Mouse (Mus musculus): ENCODE results near the gene Fam171b. TPM values are rescaled to one million over a fixed set of nuclear protein-coding genes. Genes with fewer than 3 reads are reported as not detected.

Gene Fam171b
- total RNA-seq (2021): 1 to 10 TPM; 3.9 to 5.5 TPM
- long read RNA-seq, experiment 1, full-length matches to known transcripts: 1 of 1 reads
- long read RNA-seq, experiment 1, partial matches to known transcripts: 0 of 1 reads
- long read RNA-seq, experiment 1, other reads (novel, unspliced or antisense): 0 of 1 reads
- long read RNA-seq, experiment 2, full-length matches to known transcripts: 2 of 3 reads
- long read RNA-seq, experiment 2, partial matches to known transcripts: 0 of 3 reads
- long read RNA-seq, experiment 2, other reads (novel, unspliced or antisense): 1 of 3 reads

DNA sequence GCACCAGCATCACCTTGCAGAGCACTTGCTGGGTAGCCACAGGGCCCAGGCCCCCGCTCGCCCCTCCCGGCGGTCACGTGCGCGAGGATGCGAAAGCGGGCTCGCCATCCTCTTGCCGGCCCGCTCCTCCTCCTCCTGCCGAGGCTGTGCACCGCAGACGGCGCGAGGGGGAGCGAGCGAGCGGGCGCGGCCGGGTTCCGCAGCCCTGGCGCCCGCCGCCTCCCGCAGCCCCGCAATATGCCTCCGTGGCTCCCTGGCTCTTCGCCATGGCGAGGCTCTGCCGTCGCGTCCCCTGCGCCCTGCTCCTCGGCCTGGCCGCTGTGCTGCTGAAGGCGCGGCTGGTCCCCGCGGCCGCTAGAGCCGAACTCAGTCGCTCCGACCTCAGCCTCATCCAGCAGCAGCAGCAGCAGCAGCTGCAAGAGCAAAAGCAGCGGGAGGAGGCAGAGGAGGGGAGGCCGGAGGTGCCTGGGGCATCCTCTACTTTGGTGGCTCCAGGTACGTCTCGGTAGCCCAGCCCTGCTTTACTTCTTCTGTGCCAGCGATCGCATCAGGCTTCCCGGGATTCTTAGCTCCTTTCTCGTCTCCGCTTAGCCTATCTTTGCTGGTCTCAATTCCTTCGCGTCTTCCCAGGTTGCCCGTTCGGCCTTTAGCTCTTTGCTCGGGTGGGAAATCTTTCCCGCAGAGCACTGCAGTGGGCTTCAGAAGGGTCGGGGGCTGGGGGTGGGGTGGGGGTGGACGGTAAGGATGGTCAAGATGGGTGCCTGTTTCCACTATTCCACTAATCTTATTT is at the start of gene Fam171b:
Gene Fam171b (plus strand): TSS at position 154 of the 790 bp plus-strand sequence.
- peak; percentile 76 for DNase-seq

DNA sequence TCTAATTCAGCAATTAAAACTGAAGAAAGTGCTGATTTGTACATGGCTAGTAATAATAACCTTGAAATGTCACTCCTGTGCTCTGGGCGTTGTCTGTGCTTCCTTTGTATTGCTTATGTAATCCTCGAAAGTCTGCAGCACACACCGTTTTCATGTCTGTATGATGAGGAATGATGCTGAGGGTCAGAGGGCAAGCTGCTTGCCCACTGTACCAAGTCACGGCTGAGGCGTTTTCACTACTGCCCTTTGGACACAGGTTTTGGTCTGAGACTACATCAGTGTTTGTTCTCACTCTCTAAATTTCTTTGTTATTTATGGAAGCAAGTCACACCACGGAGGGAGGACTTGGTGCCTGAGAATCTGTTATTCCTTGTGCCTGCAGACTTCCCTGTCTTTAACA is 46.4 kb upstream of the Fam171b start:
- no peak for DNase-seq

DNA sequence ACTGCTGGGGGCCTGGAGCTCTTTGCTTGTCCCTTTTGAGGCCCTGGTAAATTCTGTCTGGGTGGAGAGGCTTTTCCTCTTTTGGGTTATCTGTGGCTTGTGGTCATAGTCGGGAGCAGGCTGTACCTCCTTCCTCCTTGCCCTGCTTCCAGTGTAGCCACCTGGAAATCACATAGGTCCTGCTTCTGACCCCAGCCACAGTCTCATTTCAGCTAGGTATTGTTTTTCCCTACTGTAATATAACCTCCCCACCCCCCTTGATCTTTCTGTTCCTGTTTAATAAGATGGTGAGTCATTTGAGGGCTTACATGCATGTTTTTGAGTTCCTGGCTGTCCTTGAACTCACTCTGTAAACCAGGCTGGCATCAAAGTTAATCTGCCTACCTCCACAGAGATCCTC is 45.6 kb upstream of the Fam171b start:
- no peak for DNase-seq

DNA sequence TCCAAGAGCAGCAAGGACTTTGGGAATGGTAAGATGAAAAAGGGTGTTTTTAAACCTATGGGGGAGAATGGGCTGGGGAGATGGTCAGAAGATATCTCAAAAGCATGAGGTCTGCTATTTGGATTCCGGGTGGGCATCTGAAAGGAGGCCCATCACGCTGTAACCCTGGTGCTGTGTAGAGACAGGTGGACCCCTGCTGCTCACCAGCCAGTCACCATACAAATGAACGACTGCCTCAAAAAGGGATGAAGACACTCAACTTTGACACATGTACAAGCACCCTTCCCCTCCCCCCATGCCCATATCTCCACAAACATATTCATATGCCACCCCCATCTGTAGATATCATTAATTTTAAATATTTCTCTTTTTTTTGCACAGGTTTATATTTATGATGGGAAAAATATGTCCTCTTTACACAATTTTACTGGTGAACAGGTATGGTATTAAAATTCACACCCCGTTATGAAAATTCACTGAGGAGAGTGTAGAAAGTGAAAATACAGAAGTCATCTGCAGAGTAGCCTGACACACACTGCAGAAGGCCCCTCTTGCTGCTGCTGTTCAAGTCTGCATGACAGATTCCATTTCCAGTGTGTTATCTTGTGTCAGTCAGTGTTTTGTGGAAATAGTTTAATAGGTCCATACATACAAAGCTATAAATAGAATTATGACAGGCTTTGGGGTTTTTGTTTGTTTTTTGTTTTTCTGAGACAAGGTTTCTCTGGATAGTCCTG is 44.0 kb upstream of the Fam171b start:
- no peak for DNase-seq

DNA sequence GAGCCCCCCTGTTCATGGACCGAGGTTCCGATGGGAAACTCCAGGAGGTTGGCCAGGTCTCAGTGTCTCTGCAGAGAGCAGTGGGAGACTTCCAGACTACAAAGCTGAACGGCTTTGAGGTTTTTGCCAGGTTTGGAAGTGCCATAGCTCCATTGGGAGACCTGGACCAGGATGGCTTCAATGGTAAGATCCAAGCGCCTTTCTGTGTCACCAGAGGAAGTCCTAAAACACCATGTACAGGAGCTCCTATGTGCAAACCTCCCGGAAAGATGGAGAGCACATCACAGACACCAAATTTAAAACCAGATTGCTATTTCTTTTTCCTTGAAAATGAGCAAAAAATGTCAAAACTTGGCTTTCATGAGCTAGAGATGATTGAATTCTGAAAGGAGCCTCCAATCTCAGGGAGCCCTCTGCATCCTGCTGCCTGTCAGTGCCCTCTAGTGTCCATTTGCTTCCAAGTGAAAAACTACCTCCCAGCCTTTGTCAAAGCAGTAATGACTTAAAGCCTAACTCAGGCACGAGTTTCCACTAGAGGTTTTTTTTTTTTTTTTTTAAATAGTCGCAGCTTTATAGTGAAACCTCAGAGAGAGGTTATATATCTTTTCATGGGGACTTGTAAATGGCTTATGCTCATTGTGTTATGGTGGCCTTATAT is 41.2 kb upstream of the Fam171b start:
- peak; percentile 34 for DNase-seq

DNA sequence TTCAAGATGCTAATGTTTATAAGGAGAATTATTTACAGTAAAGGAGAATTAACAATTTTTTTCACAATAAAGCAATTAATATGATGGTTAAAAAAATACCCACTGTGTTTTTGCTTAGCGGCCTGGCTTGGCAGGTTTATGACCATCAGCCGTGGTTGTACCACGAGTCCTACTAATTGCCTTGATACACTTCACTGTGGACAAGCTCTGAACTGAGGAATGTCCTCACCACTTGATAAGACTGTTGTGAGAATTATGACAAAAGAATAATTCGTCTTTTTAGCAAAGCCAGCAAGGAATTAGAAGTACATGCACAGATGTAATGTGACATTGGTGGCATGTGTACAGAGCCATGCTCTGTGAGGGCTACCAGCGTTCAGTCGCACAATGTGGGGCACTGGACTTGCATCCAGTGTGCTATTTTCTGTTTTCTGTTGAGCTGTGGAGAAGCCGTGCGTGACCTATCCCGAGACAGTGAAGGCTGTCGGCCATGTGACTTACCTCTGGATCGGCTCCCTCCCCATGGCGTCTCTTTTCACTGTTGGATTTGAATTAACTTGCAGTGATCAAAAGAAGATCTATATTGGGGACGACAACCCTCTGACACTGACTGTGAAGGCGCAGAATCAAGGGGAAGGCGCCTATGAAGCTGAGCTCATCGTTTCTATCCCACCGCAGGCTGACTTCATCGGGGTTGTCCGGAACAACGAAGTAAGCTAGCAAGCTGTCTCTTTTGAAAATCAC is 20.9 kb upstream of the Fam171b start:
- no peak for DNase-seq

DNA sequence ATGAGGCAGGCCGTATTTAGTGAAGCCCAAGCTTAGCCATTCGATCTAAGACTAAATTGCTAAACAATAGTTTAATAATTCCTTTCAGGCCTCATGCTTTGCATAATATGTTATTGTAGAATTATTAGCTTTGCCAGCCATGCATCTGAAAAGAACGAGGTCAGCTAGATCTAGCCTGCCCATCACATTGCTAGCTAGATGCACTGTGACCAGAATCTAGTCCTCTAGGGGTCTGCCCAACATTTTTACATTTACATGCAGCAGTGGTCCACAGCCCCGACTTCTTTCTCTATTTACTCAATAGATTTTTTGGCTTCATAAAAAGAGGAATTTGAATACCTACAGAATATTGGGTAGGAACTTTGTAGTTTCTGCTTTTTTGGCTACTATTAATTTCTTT is 20.3 kb upstream of the Fam171b start:
- no peak for DNase-seq

DNA sequence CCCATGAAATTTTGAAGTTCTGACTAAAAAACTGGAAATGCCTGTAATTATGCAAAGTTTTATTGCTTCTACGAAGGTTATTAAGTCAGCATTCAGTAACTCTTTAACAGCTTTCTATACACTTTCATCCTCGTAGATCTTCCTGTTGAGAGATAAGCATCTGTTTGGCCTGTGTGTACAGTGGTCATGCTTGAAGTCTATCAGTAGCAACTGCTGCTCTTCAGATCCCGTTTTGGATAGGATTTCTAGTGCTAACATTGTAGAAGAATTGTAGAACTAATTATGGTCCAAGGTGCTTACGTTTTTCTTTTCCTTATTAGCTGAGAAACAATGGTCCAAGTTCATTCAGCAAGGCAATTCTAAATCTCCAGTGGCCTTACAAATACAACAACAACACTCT is 16.7 kb upstream of the Fam171b start:
- no peak for DNase-seq

DNA sequence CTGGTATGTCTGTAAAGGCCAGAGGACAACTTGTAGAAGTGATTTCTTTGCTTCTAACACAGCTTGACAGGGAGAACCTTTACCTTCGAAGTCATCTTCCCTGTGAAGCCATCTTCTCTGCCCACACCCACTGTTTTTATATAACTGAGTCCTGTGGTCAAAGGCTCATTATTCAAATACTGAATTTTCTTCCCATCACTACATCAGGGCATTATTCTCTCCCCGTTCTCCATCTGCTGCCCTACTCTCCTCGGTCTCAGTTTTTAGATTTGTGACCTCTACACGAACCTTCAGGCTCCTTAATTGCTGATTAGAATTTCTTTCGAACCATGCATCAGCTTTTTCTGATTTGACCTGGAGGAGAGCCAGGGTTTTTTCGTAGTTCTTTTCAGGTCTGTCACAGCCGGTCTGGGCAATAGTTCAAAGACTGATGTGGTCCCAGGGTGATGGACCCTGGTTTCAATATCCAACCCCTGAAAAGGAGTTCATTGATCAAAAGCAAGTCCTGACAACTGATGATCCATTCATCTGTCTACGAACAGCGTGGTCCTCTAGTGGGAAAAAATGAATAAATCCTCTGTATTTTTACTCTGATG is 14.4 kb upstream of the Fam171b start:
- no peak for DNase-seq

DNA sequence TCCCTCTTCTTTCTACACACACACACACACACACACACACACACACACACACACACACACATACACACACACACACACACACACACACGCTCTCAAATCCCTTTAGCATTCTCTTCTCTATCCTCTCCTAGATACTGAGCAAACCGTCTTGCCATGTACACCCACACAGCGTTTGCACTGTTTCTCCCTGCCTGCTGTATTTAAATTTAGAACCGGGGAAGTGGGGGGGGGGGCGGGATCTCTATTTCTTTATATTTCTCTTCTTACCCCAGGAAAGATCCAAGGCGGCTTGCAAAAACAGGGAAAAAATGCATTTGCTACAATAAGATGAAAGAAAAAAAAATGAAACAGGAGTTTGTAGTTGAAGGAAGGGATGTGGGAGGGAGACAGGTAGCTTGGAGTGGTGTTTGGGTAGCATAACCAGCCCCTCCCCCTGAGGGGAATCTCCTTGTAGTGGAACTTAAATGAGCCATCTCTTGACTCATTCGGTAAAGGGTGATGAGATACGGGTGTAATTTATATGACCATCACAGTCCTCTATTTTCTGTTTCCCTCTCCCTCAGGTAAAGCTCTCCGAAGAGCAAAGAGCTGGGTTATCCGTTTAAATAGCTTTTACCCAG is 947 bp downstream of the Fam171b start:
- no peak for DNase-seq

DNA sequence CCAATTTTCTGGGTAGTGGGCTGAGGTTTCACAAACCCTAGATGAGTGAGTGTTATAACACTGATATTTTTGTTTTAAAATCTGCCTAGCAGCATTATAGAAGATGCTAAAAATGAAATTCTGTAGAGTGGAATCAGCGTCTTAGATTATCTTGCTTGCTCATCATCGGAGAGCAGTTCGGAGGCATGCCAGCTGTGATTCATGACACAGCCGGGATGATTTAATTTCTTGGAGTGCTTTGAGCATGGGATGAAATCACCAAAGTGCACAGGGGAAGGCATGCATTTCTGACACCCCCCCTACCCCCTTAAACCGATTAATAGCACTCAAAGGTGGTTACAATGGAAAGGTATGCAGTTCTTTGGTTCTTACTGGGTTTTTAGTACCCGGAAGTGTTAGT is 1.6 kb downstream of the Fam171b start:
- DNase-seq: peak; percentile 46

DNA sequence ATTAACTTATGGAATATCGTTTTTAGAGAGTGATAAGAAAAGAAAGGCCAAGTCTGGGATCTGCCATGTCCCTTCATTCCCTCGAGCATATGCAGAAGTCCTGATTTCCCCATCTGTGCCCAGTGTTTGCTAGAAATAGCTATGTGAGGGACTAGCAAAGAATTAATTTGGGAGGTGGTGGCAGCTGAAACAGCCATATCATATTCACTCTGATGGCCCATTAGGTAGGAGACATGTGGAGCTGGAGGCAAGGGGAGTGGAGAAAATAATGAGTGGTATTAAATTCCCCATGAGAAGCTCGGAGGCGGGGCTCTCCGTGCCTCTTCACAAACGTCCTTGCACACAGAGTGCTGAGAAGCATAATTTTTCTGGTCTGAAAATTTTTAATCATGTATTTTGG is 3.7 kb downstream of the Fam171b start:
- DNase-seq: no peak

DNA sequence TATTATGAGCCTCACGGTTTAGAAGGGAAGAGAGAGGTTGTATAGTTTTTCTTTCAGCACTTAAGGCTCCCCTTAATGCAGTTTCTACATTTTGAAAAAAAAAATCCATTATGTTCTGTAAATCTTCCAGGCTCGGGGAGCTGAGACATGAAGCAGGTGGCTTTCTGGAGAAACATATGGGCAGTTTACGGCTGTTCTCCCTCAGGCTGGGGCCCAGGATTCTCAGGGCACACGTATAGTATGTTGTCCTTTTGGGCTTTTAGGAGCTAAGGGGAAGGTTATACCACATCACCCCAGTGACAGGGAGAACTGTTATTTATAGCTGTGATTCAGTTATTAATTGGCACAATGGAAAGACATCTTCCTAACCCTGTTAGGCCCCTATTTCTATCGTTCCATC is 12.7 kb downstream of the Fam171b start:
- DNase-seq: no peak

DNA sequence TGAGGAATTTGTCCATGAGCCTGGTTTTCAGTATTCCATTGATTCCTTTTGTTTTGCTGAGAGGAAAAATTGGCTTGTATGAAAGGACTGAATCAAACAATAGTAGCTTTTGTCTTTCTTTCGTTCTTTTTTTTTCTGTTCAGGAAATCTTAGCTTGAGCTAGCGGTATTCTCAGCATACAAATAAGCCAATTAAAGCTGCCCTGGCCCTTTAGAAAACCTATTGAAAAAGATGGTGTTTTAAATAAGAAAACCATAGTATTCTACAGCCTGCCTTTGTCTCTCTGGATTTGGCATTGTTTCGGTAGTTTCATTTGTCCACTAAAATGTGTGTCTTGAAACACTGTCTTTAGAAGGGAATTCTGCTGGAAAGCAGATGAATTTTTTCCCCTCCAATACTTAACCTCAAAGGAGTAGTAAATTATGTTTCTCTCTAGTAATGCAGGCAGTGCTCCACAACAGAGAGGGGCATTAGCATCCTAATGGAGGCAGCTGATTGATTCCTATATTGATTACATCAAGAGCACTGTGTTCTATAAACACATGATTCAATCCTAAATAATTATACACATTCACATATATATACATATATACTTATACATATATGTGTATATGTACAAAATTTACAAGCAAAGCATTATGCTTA is 16.6 kb downstream of the Fam171b start:
- DNase-seq: no peak

DNA sequence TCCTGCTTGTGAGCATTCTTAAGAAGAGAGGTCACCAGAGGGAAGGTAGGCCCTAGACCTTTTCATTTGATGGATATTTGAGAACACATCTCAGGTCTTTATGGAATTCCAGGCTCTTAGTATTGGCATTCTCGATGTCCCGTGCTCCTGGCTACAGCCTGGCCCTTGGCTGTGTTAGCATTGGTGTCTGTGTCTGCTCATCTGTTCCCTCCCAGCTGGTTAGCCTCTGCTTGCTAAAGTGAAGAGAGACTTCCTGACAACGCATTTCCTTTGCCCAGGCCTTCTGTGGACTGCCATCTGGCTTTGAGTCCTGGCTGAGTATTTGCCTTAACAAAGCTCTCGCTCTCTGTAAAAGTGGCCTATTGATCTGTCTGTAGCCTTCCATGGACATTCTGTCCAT is 20.5 kb downstream of the Fam171b start:
- no peak for DNase-seq

DNA sequence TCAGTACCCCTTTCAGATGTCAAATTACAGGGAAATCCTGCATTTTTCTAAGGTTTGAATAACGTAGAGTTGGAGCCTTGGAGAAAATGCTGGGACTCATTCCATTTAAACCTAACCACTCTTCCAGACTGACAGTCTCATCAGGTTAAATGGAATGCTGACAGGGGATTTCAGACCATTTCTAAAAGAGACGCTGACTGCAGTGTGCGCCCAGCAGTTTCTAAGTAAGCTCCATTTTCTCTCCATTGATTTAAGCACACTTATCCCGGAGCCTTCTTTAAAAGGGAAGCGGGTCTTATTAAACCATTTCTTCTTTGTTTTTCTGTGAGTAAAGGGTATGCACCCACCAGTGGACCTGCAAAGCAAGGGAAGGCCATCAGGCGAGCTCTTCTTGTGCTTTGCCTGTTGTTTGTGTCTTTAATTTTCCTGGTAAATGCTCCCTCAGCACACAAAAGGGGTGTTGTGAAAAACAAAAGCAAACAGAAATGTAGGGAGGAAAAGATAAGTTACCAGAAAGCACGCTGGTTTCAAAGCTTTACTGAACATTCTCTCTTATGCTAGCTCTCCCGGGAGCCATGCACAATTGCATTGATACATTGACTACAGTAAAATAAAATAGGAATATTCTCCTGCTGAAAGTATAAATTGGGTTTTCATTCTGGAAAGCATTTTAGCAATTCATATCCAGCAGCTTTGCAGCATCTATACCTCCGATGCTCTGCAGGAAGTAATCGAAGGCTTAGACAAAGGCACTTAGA is 23.1 kb downstream of the Fam171b start:
- DNase-seq: no peak

DNA sequence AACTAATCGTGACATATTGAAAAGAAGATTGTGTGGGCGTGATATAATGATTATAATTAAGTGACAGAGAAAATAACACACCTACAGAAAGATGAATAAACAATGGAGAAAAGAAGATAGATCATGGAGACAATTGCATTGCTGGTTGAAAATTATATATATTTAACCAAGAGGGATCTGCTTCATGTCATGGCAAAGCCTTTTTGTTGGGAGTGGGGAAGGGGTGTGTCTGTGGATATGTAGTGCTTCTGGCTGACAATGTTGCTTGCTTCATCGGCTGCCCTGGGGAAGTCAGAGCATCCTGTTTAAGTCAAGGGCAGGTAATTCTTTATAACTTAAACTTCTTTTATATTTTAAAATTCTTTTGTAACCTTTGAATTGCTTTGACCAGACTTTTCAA is 36.1 kb downstream of the Fam171b start:
- DNase-seq: no peak

DNA sequence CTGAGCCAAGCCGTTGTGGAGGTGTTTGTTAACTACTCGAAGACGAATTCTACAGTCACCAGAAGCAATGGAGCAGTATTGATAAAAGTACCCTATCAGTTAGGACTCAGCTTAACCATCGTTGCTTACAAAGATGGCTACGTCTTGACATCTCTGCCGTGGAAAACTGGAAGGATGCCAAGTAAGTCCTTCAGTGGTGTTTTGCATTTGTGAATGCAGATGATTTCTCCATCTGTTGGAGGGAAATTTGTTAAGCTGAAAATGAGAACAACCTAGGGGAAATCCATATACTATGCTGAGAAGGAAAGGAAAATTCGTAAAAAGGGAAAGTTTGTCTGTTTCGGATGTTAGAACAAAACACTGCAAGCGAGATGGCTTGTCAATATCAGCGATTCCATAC is 41.0 kb downstream of the Fam171b start:
- no peak for DNase-seq

DNA sequence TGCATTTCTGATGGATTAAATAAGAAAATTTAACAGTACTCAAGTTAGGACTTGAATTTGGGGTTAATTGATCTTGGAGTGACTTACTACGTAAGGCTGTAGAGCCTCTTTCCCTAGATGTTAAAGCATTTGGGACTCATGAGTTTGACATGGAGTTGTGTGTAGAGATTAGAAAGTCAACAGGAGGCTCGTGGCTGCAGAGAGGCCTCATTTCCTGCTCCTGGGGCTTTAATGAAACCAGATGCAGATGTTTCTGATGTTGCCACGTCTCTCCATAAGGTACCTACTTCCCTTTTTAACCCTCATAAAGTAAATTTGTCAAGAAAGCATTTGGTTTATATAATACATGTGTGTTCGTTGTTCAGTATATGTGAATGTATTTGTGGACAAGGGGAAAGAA is 43.8 kb downstream of the Fam171b start:
- DNase-seq: no peak

Measured in gastrocnemius, postnatal 10 days (tissue).